Mouse (Mus musculus): ENCODE measurements around the gene Polrmt. TPM values are rescaled to one million over a fixed set of nuclear protein-coding genes. Genes with fewer than 3 reads are reported as not detected.
A peak's percentile ranks its signal among the peaks of the same experiment; 100 is the strongest.

The Polrmt gene
- total RNA-seq, 1 experiment: 109 TPM

DNA sequence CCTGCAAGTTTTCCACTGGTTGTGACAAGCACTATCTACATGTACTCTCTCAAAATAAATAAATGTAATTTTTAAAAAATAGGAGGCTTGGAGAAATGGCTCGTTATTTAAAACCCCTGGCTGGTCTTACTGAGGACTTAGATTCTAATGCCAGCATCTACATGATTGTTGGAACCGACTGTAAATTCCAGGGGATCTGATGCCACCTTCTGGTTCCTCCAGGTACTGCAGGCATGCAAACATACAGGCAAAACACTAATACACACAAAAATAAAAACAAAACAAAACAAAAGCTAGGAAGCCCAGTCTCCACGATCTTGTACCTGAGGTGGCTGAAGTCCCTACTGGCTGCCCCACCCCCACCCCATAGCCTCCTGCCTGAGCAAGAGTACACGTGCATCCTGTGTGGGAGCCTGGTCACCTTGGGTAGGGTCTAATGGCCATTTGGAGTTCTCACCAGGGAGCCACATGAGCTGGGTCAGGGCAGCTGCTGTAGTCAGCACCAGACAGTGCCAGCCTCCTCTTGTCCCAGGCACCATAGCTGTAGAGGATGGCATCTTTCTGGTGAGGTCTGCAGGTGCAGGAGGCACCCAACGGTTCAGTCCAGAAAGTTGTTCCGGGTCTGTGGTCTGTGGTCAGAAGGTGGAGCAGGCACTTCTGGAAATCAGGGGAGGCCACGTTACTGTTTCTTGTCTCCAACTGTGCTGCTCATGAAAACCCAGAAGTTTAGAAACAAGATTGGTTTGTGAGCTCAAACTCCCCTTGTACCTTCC lies 42.2 kb upstream of the Polrmt start:
- Histone ChIP-seq H3K4me1 (ENCODE audit: control insufficient read depth in 2 of 2, insufficient read depth in 2 of 2, low read length in 2 of 2, poor library complexity in 1 of 2) (peaks cover 0 to 7% of the 10 kb centered on the region in 2 experiments; a peak in 2 of 4 replicates), H3K9ac (ENCODE audit: insufficient read depth, low read depth, low read length, poor library complexity, severe bottlenecking) (no peak overlapping the region), H3K27ac (ENCODE audit: insufficient read depth, low read depth, low read length, poor library complexity, severe bottlenecking) (0 out of 2 replicates have a peak overlapping the region, but pooled peaks have one; percentile 2), H3K4me3 (ENCODE audit: insufficient read depth in 1 of 2, low read depth in 1 of 2, low read length in 2 of 2, poor library complexity in 1 of 2, severe bottlenecking in 1 of 2) (no peak overlapping the region), H3K9me3 (ENCODE audit: control insufficient read depth, insufficient read depth, low read depth, low read length) (no peaks in the 10 kb centered on the region), H3K36me3 (ENCODE audit: control insufficient read depth, insufficient read depth, low read length, poor library complexity, severe bottlenecking) (no peaks in the 10 kb centered on the region)
- DNase-seq (ENCODE audit: low read depth, low spot score): no peak
- no peak for TF ChIP-seq CHD2 (IDR thresholded peaks at IDR 0.05; ENCODE audit: low read depth, low read length)
- TF ChIP-seq ZC3H11A (IDR thresholded peaks at IDR 0.05; ENCODE audit: borderline replicate concordance, low read depth, low read length): 0 out of 2 replicates have a peak, but pooled peaks have one; percentile 18
- in situ Hi-C loops (cut with MboI; ENCODE audit: low sequenced_read_pairs in 2 of 2, unreplicated experiment in 2 of 2): no loop called here

GRCm38 (mm10) chr10:79783920-79784800 lies 37.8 kb upstream of the Polrmt start:
- Histone ChIP-seq H3K9ac (ENCODE audit: insufficient read depth, low read depth, low read length, poor library complexity, severe bottlenecking) (peak overlapping the region; percentile 56), H3K9me3 (ENCODE audit: control insufficient read depth, insufficient read depth, low read depth, low read length) (no peaks in the 10 kb centered on the region), H3K4me3 (ENCODE audit: insufficient read depth in 1 of 2, low read depth in 1 of 2, low read length in 2 of 2, poor library complexity in 1 of 2, severe bottlenecking in 1 of 2) (peak overlapping the region in 1 of 2 experiments; percentile 48; a peak in 2 of 4 replicates), H3K27ac (ENCODE audit: insufficient read depth, low read depth, low read length, poor library complexity, severe bottlenecking) (no peak overlapping the region), H3K36me3 (ENCODE audit: control insufficient read depth, insufficient read depth, low read length, poor library complexity, severe bottlenecking) (no peaks in the 10 kb centered on the region), H3K4me1 (ENCODE audit: control insufficient read depth in 2 of 2, insufficient read depth in 2 of 2, low read length in 2 of 2, poor library complexity in 1 of 2) (peaks cover 0 to 16% of the 10 kb centered on the region in 2 experiments; a peak in 2 of 4 replicates)
- in situ Hi-C loops (cut with MboI; ENCODE audit: low sequenced_read_pairs in 2 of 2, unreplicated experiment in 2 of 2): no loop called here
- peak; percentile 81 for DNase-seq (ENCODE audit: low read depth, low spot score)
- no peak for TF ChIP-seq CHD2 (IDR thresholded peaks at IDR 0.05; ENCODE audit: low read depth, low read length)
- no peak for TF ChIP-seq HCFC1 (IDR thresholded peaks at IDR 0.05; ENCODE audit: borderline replicate concordance, insufficient read depth, low read length)
- no peak for TF ChIP-seq MAFK (IDR thresholded peaks at IDR 0.05; ENCODE audit: insufficient read depth, low read depth, low read length)
- TF ChIP-seq ZC3H11A (IDR thresholded peaks at IDR 0.05; ENCODE audit: borderline replicate concordance, low read depth, low read length): no peak
- no peak for TF ChIP-seq ZNF384 (IDR thresholded peaks at IDR 0.05; ENCODE audit: low read depth, low read length)

DNA sequence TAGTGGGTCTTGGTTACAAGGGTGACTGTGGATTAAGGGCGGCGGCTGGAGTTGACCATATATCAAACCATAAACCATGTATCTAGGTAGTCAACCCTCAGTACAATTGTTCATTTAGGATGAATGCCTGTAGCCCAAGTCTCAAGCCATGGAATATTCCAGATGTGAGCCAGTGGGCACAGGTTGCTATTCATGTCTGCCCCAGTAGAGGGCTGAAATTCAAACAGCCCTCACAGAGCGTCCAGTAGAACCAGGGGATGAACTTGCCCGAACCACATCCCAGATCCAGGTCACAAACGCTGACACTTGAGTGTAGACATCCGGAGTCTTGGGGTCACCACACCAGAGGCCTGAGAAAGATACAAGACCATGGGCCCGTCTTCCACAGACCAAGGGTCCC lies 36.7 kb upstream of the Polrmt start:
- H3K36me3 ChIP-seq (ENCODE audit: control insufficient read depth, insufficient read depth, low read length, poor library complexity, severe bottlenecking): no peaks in the 10 kb centered on the region
- no peak overlapping the region for H3K4me3 ChIP-seq (ENCODE audit: insufficient read depth in 1 of 2, low read depth in 1 of 2, low read length in 2 of 2, poor library complexity in 1 of 2, severe bottlenecking in 1 of 2)
- TF ChIP-seq HCFC1 (IDR thresholded peaks at IDR 0.05; ENCODE audit: borderline replicate concordance, insufficient read depth, low read length): no peak
- no peak for TF ChIP-seq MAFK (IDR thresholded peaks at IDR 0.05; ENCODE audit: insufficient read depth, low read depth, low read length)
- no peak overlapping the region for H3K27ac ChIP-seq (ENCODE audit: insufficient read depth, low read depth, low read length, poor library complexity, severe bottlenecking)
- peaks cover 0 to 18% of the 10 kb centered on the region in 2 experiments; a peak in 2 of 4 replicates for H3K4me1 ChIP-seq (ENCODE audit: control insufficient read depth in 2 of 2, insufficient read depth in 2 of 2, low read length in 2 of 2, poor library complexity in 1 of 2)
- in situ Hi-C loops (cut with MboI; ENCODE audit: low sequenced_read_pairs in 2 of 2, unreplicated experiment in 2 of 2): no loop called here
- H3K9ac ChIP-seq (ENCODE audit: insufficient read depth, low read depth, low read length, poor library complexity, severe bottlenecking): no peak overlapping the region
- no peak for DNase-seq (ENCODE audit: low read depth, low spot score)
- no peaks in the 10 kb centered on the region for H3K9me3 ChIP-seq (ENCODE audit: control insufficient read depth, insufficient read depth, low read depth, low read length)

DNA sequence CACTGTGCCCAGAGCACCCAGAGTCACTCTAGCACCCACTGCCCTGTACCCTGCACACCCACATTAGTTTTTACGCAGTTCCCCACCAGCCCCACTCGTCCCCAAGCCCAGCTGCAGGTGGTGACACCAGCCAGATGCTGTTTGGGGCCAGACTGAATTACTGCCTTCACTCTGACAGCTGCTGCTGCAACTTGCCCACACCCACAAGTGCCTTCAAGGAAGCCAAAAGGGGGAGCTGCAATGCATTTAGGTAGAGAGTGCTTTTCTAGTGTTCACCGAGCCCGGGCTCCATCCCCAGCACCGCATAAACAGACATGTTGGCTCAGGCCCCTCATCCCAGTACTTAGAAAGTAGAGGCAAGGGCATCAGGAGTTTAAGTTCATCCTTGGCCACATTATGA lies 35.6 kb upstream of the Polrmt start:
- no peaks in the 10 kb centered on the region for H3K36me3 ChIP-seq (ENCODE audit: control insufficient read depth, insufficient read depth, low read length, poor library complexity, severe bottlenecking)
- TF ChIP-seq MAFK (IDR thresholded peaks at IDR 0.05; ENCODE audit: insufficient read depth, low read depth, low read length): no peak
- TF ChIP-seq HCFC1 (IDR thresholded peaks at IDR 0.05; ENCODE audit: borderline replicate concordance, insufficient read depth, low read length): no peak
- no peak for TF ChIP-seq CHD2 (IDR thresholded peaks at IDR 0.05; ENCODE audit: low read depth, low read length)
- no peak for TF ChIP-seq ZNF384 (IDR thresholded peaks at IDR 0.05; ENCODE audit: low read depth, low read length)
- no peaks in the 10 kb centered on the region for H3K9me3 ChIP-seq (ENCODE audit: control insufficient read depth, insufficient read depth, low read depth, low read length)
- no peak overlapping the region for H3K9ac ChIP-seq (ENCODE audit: insufficient read depth, low read depth, low read length, poor library complexity, severe bottlenecking)
- H3K4me1 ChIP-seq (ENCODE audit: control insufficient read depth in 2 of 2, insufficient read depth in 2 of 2, low read length in 2 of 2, poor library complexity in 1 of 2): peaks cover 0 to 23% of the 10 kb centered on the region in 2 experiments; a peak in 2 of 4 replicates
- H3K27ac ChIP-seq (ENCODE audit: insufficient read depth, low read depth, low read length, poor library complexity, severe bottlenecking): no peak overlapping the region
- in situ Hi-C loops (cut with MboI; ENCODE audit: low sequenced_read_pairs in 2 of 2, unreplicated experiment in 2 of 2): no loop called here
- DNase-seq (ENCODE audit: low read depth, low spot score): no peak
- H3K4me3 ChIP-seq (ENCODE audit: insufficient read depth in 1 of 2, low read depth in 1 of 2, low read length in 2 of 2, poor library complexity in 1 of 2, severe bottlenecking in 1 of 2): no peak overlapping the region
